Mouse (Mus musculus) naive thymus-derived CD4-positive, alpha-beta T cell, adult 2 months (primary cell): ENCODE results near the gene Fadd.

Experiments used
- DNase-seq: peaks from one replicate; pipeline ENCODE4 v3.0.0-alpha.2; 2011; ENCODE audit warnings: low read depth

Gene Fadd

GRCm38 (mm10) chr7:144531585-144532378 lies 50.5 kb downstream of the Fadd start:
- DNase-seq = no peak

- no peak for DNase-seq
Observed at GRCm38 (mm10) chr7:144529851-144530250, 52.4 kb downstream of the Fadd start.

- no peak for DNase-seq
Observed at GRCm38 (mm10) chr7:144527723-144528221, 54.5 kb downstream of the Fadd start.
